Mouse (Mus musculus) forebrain, embryonic 14.5 days (tissue): ENCODE results near the gene Ppp4c. TPM values are rescaled to one million over a fixed set of nuclear protein-coding genes. Genes with fewer than 3 reads are reported as not detected.

Experiments
- ATAC-seq: fragments of 200-750 bp; cut with Nextera tagmentation; 2 replicates; pipeline ENCODE4 v1.8.0; 2017; ENCODE audit warnings: mild to moderate bottlenecking, moderate library complexity
- DNase-seq: peaks from one replicate; pipeline ENCODE4 v3.0.0-alpha.2; 2015; ENCODE audit warnings: low spot score
- H3K27ac ChIP-seq: fragments of 300-500 bp; sonication (generic); 2 replicates; pipeline ENCODE4 v1.5.1; 2014; ENCODE audit warnings: low read depth, mild to moderate bottlenecking, control low read depth, low read length, moderate library complexity
- H3K27me3 ChIP-seq: fragments of 300-500 bp; sonication (generic); replicated peaks from 2 replicates; pipeline ENCODE4 v1.6.1; 2014; ENCODE audit warnings: low read length, control low read depth, mixed read lengths; ENCODE audit not compliant: control insufficient read depth, insufficient read depth
- H3K36me3 ChIP-seq: fragments of 300-500 bp; sonication (generic); 2 replicates; pipeline ENCODE4 v1.6.1; 2014; ENCODE audit warnings: low read length, control low read depth; ENCODE audit not compliant: control insufficient read depth, insufficient read depth
- H3K4me1 ChIP-seq: fragments of 300-500 bp; sonication (generic); 2 replicates; pipeline ENCODE4 v1.6.1; 2014; ENCODE audit warnings: antibody characterized with exemption, low read length, control low read depth; ENCODE audit not compliant: control insufficient read depth, insufficient read depth
- H3K4me2 ChIP-seq: fragments of 300-500 bp; sonication (generic); 2 replicates; pipeline ENCODE4 v1.6.1; 2014; ENCODE audit warnings: mild to moderate bottlenecking, control low read depth, low read length
- H3K4me3 ChIP-seq: fragments of 300-500 bp; sonication (generic); 2 replicates; pipeline ENCODE4 v1.5.1; 2014; ENCODE audit warnings: low read depth, low read length, control low read depth
- H3K9ac ChIP-seq: fragments of 300-500 bp; sonication (generic); 2 replicates; pipeline ENCODE4 v1.6.1; 2014; ENCODE audit warnings: mild to moderate bottlenecking, low read length, control low read depth, moderate library complexity
- H3K9me3 ChIP-seq: fragments of 300-500 bp; sonication (generic); replicated peaks from 2 replicates; pipeline ENCODE4 v1.6.1; 2016; ENCODE audit warnings: low read length, control low read depth, mixed read lengths; ENCODE audit not compliant: control insufficient read depth
- WGBS: fragments of 180-500 bp; shearing (Covaris S2); extraction: QIAGEN DNeasy Blood & Tissue Kit; methylation state at CpG from one replicate; pipeline ENCODE4 v1.1.7; 2014; 5-methylcytosine and 5-hydroxymethylcytosine counted together
- polyA plus RNA-seq: library from polyadenylated mRNA; unstranded; fragments of >200 nt; fragmentation: Nextera tagmentation; extraction: Ambion mirVana; gene quantifications from 2 replicates; pipeline ENCODE4 v1.2.1, GENCODE M21; 2014

Gene Ppp4c
- polyA plus RNA-seq, 1 experiment from 2014 or later: 256 TPM

DNA sequence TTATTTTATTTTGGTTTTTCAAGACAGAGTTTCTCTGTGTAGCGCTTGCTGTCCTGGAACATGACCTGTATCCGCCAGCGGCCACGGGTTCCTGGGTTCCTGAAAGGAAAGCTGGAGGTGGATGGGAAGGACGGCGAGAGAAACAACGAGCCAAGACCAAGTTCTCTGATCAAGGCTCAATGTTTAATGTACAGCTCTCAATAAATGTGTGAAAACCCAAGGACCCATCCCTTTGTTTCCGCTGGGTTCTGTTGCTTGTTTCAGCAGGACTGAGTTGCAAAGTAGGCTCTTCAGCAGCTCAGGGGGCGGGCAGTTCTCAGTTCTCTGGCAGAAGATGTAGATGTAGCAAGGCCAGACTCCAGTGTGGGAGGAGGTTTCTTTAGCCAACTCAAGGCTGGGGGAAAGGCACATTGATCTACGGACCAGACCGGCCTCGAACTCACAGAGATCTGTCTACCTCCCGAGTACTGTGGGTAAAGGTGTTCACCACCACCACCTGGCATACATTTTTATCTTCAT is 50.3 kb downstream of the Ppp4c start:
- H3K27ac ChIP-seq: no peak overlapping the region
- ATAC-seq (no peak), DNase-seq (no peak)
- H3K9me3 ChIP-seq: no peaks in the 10 kb centered on the region
- no peaks in the 10 kb centered on the region for H3K27me3 ChIP-seq
- no peak overlapping the region for H3K4me2 ChIP-seq
- no peaks in the 10 kb centered on the region for H3K36me3 ChIP-seq
- H3K4me3 ChIP-seq: no peak overlapping the region
- H3K9ac ChIP-seq: no peak overlapping the region
- H3K4me1 ChIP-seq: 0 out of 2 replicates have a peak, but pooled peaks cover 4% of the 10 kb centered on the region
- WGBS: 93% methylated on average over 13 of the region's 13 CpGs

DNA sequence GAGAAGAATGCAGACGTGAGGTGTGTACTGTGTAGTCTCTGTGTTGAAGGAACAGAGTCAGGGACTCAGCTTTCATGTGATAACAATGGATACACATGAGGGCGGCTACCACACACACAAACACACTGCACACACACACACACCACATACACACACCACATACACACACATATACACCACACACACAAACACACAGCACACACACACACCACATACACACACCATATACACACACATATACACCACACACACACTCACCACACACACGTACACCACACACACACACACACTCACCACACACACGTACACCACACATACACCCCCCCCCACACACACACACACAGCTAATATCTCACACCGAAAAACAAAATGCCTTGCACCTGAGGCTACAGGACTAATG is 50.8 kb downstream of the Ppp4c start:
- no peak overlapping the region for H3K4me2 ChIP-seq
- DNase-seq: no peak
- no peaks in the 10 kb centered on the region for H3K36me3 ChIP-seq
- H3K9me3 ChIP-seq: no peaks in the 10 kb centered on the region
- no peak for ATAC-seq
- 88% methylated on average over 5 of the region's 5 CpGs for WGBS
- no peak overlapping the region for H3K4me3 ChIP-seq
- H3K27ac ChIP-seq: no peak overlapping the region
- no peaks in the 10 kb centered on the region for H3K27me3 ChIP-seq
- H3K4me1 ChIP-seq: 0 out of 2 replicates have a peak, but pooled peaks cover 4% of the 10 kb centered on the region
- H3K9ac ChIP-seq: no peak overlapping the region

DNA sequence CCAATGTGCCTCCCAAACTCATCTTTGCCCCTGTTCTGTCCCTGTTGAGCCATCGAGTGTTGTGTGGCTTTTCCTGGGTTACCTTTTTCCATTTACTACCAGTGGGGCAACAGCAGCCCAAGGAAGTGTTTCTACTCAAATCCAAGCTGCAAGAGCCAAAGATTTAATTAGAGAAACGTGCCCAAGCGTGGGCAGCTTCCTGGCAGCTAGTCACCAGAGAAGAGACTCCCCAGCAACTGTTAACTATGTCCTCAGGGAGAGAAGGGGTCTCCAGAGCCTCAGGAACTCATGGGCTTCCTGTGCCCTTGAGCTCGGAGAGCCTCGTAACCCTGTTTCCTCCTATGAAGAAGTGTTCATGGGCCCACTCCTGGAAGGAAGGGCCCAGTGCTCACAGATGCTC is 51.3 kb downstream of the Ppp4c start:
- Histone ChIP-seq H3K36me3 (no peaks in the 10 kb centered on the region), H3K4me2 (no peak overlapping the region), H3K27ac (no peak overlapping the region), H3K4me3 (no peak overlapping the region), H3K9me3 (no peaks in the 10 kb centered on the region), H3K27me3 (no peaks in the 10 kb centered on the region), H3K4me1 (0 out of 2 replicates have a peak, but pooled peaks cover 4% of the 10 kb centered on the region), H3K9ac (no peak overlapping the region)
- no peak for ATAC-seq
- WGBS: 82% methylated on average over 5 of the region's 5 CpGs
- DNase-seq: no peak

DNA sequence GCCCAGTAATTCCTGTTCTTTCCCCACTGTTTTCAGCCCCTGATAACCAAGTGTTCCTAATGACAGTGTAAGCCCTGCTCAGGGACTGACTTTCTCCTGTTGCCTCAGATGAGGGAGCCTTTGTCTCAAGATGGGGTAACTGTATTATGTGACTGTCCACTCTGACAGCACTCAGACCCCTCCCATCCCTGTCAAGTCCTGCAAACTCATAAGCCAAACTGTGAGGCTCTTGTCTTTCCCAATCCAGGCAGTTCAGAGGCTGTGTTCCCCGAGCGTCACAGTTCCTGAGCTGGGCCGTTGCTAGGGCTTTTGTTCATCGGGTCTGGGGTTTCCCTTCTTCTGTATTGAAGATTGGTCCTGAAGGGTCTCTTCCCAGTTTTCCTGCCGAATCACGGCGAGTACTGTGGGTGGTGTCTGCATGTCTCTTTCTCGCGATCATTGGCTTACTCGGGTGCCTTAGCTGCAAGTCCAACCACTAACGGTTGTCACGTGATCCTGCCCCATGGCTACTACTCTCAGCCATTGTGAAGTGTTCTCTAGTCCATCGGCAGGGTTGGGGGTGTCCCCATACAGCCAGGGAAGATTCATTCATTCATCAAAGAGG is 52.1 kb downstream of the Ppp4c start:
- 0 out of 2 replicates have a peak, but pooled peaks cover 4% of the 10 kb centered on the region for H3K4me1 ChIP-seq
- DNase-seq: no peak
- ATAC-seq: no peak
- H3K27ac ChIP-seq: no peak overlapping the region
- H3K36me3 ChIP-seq: no peaks in the 10 kb centered on the region
- 77% methylated on average over 13 of the region's 13 CpGs for WGBS
- H3K9ac ChIP-seq: no peak overlapping the region
- no peaks in the 10 kb centered on the region for H3K27me3 ChIP-seq
- no peak overlapping the region for H3K4me2 ChIP-seq
- H3K4me3 ChIP-seq: no peak overlapping the region
- no peaks in the 10 kb centered on the region for H3K9me3 ChIP-seq

DNA sequence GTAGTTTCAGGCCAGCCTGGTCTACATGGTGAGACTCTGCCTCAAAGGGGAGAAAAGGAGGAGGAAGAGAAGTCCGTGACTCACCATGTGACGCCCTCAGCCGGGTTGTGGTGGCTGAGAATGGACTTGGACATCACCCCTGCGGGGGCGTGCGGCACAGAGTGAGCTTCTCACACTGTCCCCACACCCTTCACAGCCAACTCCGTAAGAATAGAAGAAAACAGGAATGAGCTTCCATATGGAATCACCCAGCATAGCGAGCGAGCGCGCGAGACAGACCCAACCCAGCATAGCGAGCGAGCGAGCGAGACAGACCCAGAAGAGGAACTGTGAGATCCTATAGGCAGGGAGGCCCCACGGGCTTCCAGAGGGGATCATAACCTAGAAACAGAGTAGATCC is 52.7 kb downstream of the Ppp4c start:
- 86% methylated on average over 17 of the region's 17 CpGs for WGBS
- H3K27ac ChIP-seq: no peak overlapping the region
- 0 out of 2 replicates have a peak, but pooled peaks cover 4% of the 10 kb centered on the region for H3K4me1 ChIP-seq
- no peak overlapping the region for H3K4me2 ChIP-seq
- DNase-seq (no peak), ATAC-seq (no peak)
- no peaks in the 10 kb centered on the region for H3K36me3 ChIP-seq
- H3K9me3 ChIP-seq: no peaks in the 10 kb centered on the region
- H3K4me3 ChIP-seq: no peak overlapping the region
- no peaks in the 10 kb centered on the region for H3K27me3 ChIP-seq
- H3K9ac ChIP-seq: no peak overlapping the region

DNA sequence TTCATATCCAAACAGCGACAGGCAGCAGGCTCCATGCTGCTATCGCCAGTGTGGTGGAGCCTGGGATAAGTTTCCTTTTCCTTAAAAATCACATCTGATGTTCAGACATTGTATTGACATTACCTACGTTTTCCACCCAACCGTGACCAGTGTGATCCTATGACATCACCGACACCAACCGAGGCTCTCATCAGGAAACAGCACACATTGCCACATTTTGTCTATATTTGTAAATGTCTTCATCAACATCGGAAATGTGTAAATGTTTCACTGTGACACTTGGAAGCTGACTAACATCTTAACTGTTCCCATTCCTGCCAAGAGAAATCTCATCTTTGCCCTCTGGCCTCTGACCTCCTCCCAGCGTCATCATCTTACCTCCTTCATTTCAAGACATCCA is 56.2 kb downstream of the Ppp4c start:
- WGBS: 88% methylated on average over 8 of the region's 8 CpGs
- Histone ChIP-seq H3K27ac (no peak overlapping the region), H3K36me3 (no peaks in the 10 kb centered on the region), H3K9ac (no peak overlapping the region), H3K4me1 (0 out of 2 replicates have a peak, but pooled peaks cover 4% of the 10 kb centered on the region), H3K27me3 (no peaks in the 10 kb centered on the region), H3K9me3 (no peaks in the 10 kb centered on the region), H3K4me3 (no peak overlapping the region), H3K4me2 (no peak overlapping the region)
- no peak for DNase-seq
- ATAC-seq: no peak

Other genes with a start within 250 kb of the Ppp4c start
- gene Eif3c, start 226.1 kb downstream of the Ppp4c start, polyA plus RNA-seq: 163 and 182 TPM in 2 replicates
- gene Apobr, start 207.6 kb downstream of the Ppp4c start, polyA plus RNA-seq: 0.21 and 0.44 TPM in 2 replicates
- 24.0 and 28.0 TPM in 2 replicates for gene Cln3, start 206.7 kb downstream of the Ppp4c start, polyA plus RNA-seq
- not detected in 2 replicates for gene Il27, start 197.6 kb downstream of the Ppp4c start, polyA plus RNA-seq
- 7.0 and 8.5 TPM in 2 replicates for gene Nupr1, start 161.6 kb downstream of the Ppp4c start, polyA plus RNA-seq
- 61.3 and 66.1 TPM in 2 replicates for gene Sgf29, start 143.2 kb downstream of the Ppp4c start, polyA plus RNA-seq
- gene Sult1a1, start 116.1 kb downstream of the Ppp4c start, polyA plus RNA-seq: 3.3 and 5.7 TPM in 2 replicates
- gene Bola2, start 97.1 kb downstream of the Ppp4c start, polyA plus RNA-seq: 147 and 164 TPM in 2 replicates
- 8.8 and 10.1 TPM in 2 replicates for gene Slx1b, start 96.7 kb downstream of the Ppp4c start, polyA plus RNA-seq
- gene Coro1a, start 84.7 kb downstream of the Ppp4c start, polyA plus RNA-seq: 97.2 and 111 TPM in 2 replicates
- gene Mapk3, start 32.9 kb downstream of the Ppp4c start, polyA plus RNA-seq: 90.8 and 99.7 TPM in 2 replicates
- gene Gdpd3, start 26.2 kb downstream of the Ppp4c start, polyA plus RNA-seq: 1.2 and 1.3 TPM in 2 replicates
- 206 and 230 TPM in 2 replicates for gene Ypel3, start 15.5 kb downstream of the Ppp4c start, polyA plus RNA-seq
- 0.42 and 0.47 TPM in 2 replicates for gene Tbx6, start 11.0 kb downstream of the Ppp4c start, polyA plus RNA-seq
- 31.3 and 37.4 TPM in 2 replicates for gene Fam57b, start 5.2 kb upstream of the Ppp4c start, polyA plus RNA-seq
- not detected in 2 replicates for gene 4930451I11Rik, start 39.1 kb upstream of the Ppp4c start, polyA plus RNA-seq
- 4.9 and 6.7 TPM in 2 replicates for gene Doc2a, start 54.9 kb upstream of the Ppp4c start, polyA plus RNA-seq
- 12.0 and 13.7 TPM in 2 replicates for gene Hirip3, start 69.5 kb upstream of the Ppp4c start, polyA plus RNA-seq
- gene Ino80e, start 69.9 kb upstream of the Ppp4c start, polyA plus RNA-seq: 91.3 and 104 TPM in 2 replicates
- gene Taok2, start 92.2 kb upstream of the Ppp4c start, polyA plus RNA-seq: 25.9 and 31.0 TPM in 2 replicates
- gene Tmem219, start 130.4 kb upstream of the Ppp4c start, polyA plus RNA-seq: 34.3 and 44.9 TPM in 2 replicates
- 69.3 and 89.2 TPM in 2 replicates for gene Kctd13, start 136.4 kb upstream of the Ppp4c start, polyA plus RNA-seq
- gene Asphd1, start 157.1 kb upstream of the Ppp4c start, polyA plus RNA-seq: 4.4 and 6.0 TPM in 2 replicates
- 33.8 and 34.6 TPM in 2 replicates for gene Sez6l2, start 158.1 kb upstream of the Ppp4c start, polyA plus RNA-seq
- gene Cdipt, start 183.4 kb upstream of the Ppp4c start, polyA plus RNA-seq: 92.4 and 96.0 TPM in 2 replicates
- gene Cdiptos, start 183.6 kb upstream of the Ppp4c start, polyA plus RNA-seq: 0.51 and 1.0 TPM in 2 replicates
- gene Mvp, start 222.1 kb upstream of the Ppp4c start, polyA plus RNA-seq: 1.8 and 2.7 TPM in 2 replicates
- 0.34 and 0.74 TPM in 2 replicates for gene Pagr1b, start 224.0 kb upstream of the Ppp4c start, polyA plus RNA-seq
- gene Pagr1a, start 224.9 kb upstream of the Ppp4c start, polyA plus RNA-seq: 22.3 and 25.1 TPM in 2 replicates
- gene Gm42742, start 228.6 kb upstream of the Ppp4c start, polyA plus RNA-seq: 65.0 and 68.5 TPM in 2 replicates
- gene Prrt2, start 228.7 kb upstream of the Ppp4c start, polyA plus RNA-seq: 13.7 and 20.1 TPM in 2 replicates
- gene Maz, start 234.5 kb upstream of the Ppp4c start, polyA plus RNA-seq: 53.1 and 54.1 TPM in 2 replicates
- 75.9 and 91.8 TPM in 2 replicates for gene Kif22, start 250.0 kb upstream of the Ppp4c start, polyA plus RNA-seq